In the genomic region with DNA sequence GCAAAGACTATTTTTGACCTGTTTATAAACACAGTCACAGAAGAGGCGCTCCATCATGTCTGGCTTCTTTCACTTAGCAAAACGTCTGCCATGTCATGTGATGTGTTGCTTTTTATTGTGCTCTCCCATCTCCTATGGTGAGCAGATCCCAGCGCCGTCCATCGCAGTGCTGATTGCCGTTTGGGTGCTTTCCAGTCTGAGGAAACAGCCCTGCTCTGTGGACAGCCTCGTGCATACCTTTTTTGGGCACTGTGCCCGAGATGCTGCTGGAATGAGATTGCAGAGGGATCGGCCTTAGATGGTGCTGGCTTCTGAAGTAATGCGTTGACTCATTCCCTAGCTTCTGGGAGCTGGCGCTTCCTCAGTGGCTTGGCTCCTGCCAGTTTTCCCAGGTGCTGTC, we compare ENCODE assay signal across 9 mouse cellular contexts. TPM values are rescaled to one million over a fixed set of nuclear protein-coding genes. Genes with fewer than 3 reads are reported as not detected.
DNase-seq lines count a peak whose midpoint lies in the region; ATAC-seq lines count a peak whose summit lies in the region.
"Had no signal": no experiment of that assay in that cellular context is flagged by ENCODE, and none has a peak within 500 bp of the region (broad histone marks: within the 10 kb centered on the region; RNA-seq: fewer than 3 reads in every experiment).

No protein-coding gene starts in this region.

- peak; percentile 37 to 80 for DNase-seq in adrenal gland, adult (ENCODE audit: inconsistent age in 2 of 2, low spot score in 1 of 2)
- DNase-seq in adrenal gland, postnatal 4 days (ENCODE audit: low spot score in 2 of 2) = no peak
- peak; percentile 63 for DNase-seq in urinary bladder, postnatal 14 days (ENCODE audit: low spot score)
- DNase-seq in urinary bladder, postnatal 10 days (ENCODE audit: low spot score) = no peak
- peak; percentile 65 to 80 for DNase-seq in heart, postnatal 10 days
- no peak for DNase-seq in testis, postnatal 14 days (ENCODE audit: low spot score)
- DNase-seq in gastrocnemius, postnatal 4 days (ENCODE audit: low spot score in 2 of 2) = no peak

- no peak for ATAC-seq in activated CD4-positive, CD25-positive, alpha-beta regulatory T cell, adult 4 months

- intact Hi-C loops in heart, postnatal 10 days (cut with DNase I) = no loop called here

RNA-seq across cellular contexts. Expression of gene Gm572, which starts 3.5 kb away (rescaled TPM):
- under 1 TPM; 0.37 to 0.42 TPM for total RNA-seq in adrenal gland, postnatal 4 days (2021)
- total RNA-seq in heart, postnatal 10 days (2021) = 1 to 10 TPM; 4.5 to 5.0 TPM
- not detected for polyA plus RNA-seq in activated CD4-positive, CD25-positive, alpha-beta regulatory T cell, adult 4 months (2017; shearing (Covaris generic))
- 1 to 10 TPM; 7.3 to 8.7 TPM for total RNA-seq in gastrocnemius, postnatal 4 days (2021)
- polyA plus RNA-seq: liver, embryonic 11.5 days had no signal

RNA-seq across cellular contexts. Expression of gene Tardbp, which starts 19.8 kb away (rescaled TPM):
- 100 to 1,000 TPM; 280 to 349 TPM for total RNA-seq in adrenal gland, postnatal 4 days (2021)
- total RNA-seq in heart, postnatal 10 days (2021) = 100 to 1,000 TPM; 148 to 181 TPM
- 100 to 1,000 TPM; 149 to 181 TPM for polyA plus RNA-seq in activated CD4-positive, CD25-positive, alpha-beta regulatory T cell, adult 4 months (2017; shearing (Covaris generic))
- total RNA-seq in gastrocnemius, postnatal 4 days (2021) = 100 to 1,000 TPM; 200 to 267 TPM

RNA-seq across cellular contexts. Expression of gene Masp2, which starts 44.3 kb away (rescaled TPM):
- total RNA-seq in adrenal gland, postnatal 4 days (2021) = 10 to 100 TPM in 1 of 2 experiments, 1 to 10 TPM in 1; 1.1 to 14.8 TPM
- under 1 TPM; 0.29 to 0.30 TPM for total RNA-seq in heart, postnatal 10 days (2021)
- not detected for polyA plus RNA-seq in activated CD4-positive, CD25-positive, alpha-beta regulatory T cell, adult 4 months (2017; shearing (Covaris generic))
- under 1 TPM; 0.52 to 0.88 TPM for total RNA-seq in gastrocnemius, postnatal 4 days (2021)

RNA-seq across cellular contexts. Expression of gene Srm, which starts 55.3 kb away (rescaled TPM):
- total RNA-seq in adrenal gland, postnatal 4 days (2021) = 10 to 100 TPM; 55.9 to 60.3 TPM
- 10 to 100 TPM; 25.4 to 26.8 TPM for total RNA-seq in heart, postnatal 10 days (2021)
- 1 to 10 TPM; 7.9 to 9.9 TPM for polyA plus RNA-seq in activated CD4-positive, CD25-positive, alpha-beta regulatory T cell, adult 4 months (2017; shearing (Covaris generic))
- total RNA-seq in gastrocnemius, postnatal 4 days (2021) = 10 to 100 TPM; 44.0 to 47.6 TPM

Comparison
In these comparisons a context has a peak if more than half of its experiments do, and no peak if none do; other contexts are left out.
1. DNase-seq: peak in adrenal gland, adult (2 of 2), urinary bladder, postnatal 14 days (single experiment) and heart, postnatal 10 days (2 of 2); none in adrenal gland, postnatal 4 days (0 of 2), urinary bladder, postnatal 10 days (single experiment), testis, postnatal 14 days (single experiment) and gastrocnemius, postnatal 4 days (0 of 2).